8 mouse cellular contexts compared by ENCODE assay signal in the genomic region with DNA sequence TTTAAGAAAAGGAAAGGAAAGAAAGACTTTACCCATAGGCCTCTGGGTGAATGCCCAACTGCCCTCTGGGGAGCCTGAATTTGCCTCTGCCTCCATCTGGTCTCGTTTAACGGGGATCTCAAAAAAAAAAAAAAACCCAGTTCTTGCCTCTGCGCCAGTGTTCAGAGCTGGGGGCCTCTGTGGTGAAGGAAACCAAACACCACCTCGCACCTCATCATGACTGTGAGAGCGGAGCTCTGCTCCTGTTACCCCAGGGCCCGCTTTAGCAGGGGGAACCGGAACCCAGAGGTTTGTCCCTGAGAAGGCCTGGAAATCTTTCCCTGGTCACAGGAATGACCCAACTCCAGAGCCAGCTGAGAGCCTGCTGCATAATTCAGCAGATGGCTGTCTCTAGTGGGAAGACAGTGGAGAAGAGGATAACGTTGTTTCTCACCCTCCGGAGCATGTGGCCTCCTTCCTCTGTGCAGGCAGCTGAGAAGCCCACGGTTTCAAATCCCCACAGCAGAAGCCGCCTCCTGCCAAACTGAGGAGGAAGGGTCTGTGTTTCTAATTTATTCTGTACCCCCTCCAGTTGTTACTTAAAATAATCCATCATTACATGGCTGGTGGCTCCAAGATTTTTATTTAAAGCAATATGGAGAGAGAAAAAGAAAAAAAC. TPM values are rescaled to one million over a fixed set of nuclear protein-coding genes. Genes with fewer than 3 reads are reported as not detected.
DNase-seq lines count a peak whose midpoint lies in the region; ATAC-seq and TF ChIP-seq lines count a peak whose summit lies in the region.
"Had no signal": no experiment of that assay in that cellular context is flagged by ENCODE, and none has a peak within 500 bp of the region (broad histone marks: within the 10 kb centered on the region; RNA-seq: fewer than 3 reads in every experiment).

No protein-coding gene starts in this region.

- H3K9ac ChIP-seq in lung, embryonic 14.5 days, result no peak overlapping the region
- H3K9ac ChIP-seq in embryonic facial prominence, embryonic 11.5 days (replicated peaks; ENCODE audit: low read length), result no peak overlapping the region
- H3K9ac ChIP-seq: liver, embryonic 13.5 days had no signal

- DNase-seq in lung, embryonic 14.5 days, result peak; percentile 31
- no peak for DNase-seq in lung, postnatal 25 days (ENCODE audit: low spot score)
- peak; percentile 68 for DNase-seq in embryonic facial prominence, embryonic 11.5 days (ENCODE audit: low spot score)
- DNase-seq in left cerebral cortex, postnatal 36 days (ENCODE audit: low spot score in 2 of 2), result peak; percentile 40 to 57
- DNase-seq in right cerebral cortex, postnatal 36 days (ENCODE audit: low spot score in 2 of 2), result peak; percentile 36 to 60
- no peak for DNase-seq in ovary, postnatal 10 days (ENCODE audit: low spot score)
- DNase-seq in Muller cell, postnatal 12 days (ENCODE audit: inconsistent ontology term), result no peak
- DNase-seq: liver, embryonic 13.5 days had no signal

- intact Hi-C loops in left cerebral cortex, postnatal 36 days (cut with DNase I), result no loop called here

- H3K27me3 ChIP-seq in lung, embryonic 14.5 days (ENCODE audit: insufficient read depth, low read length), result no peaks in the 10 kb centered on the region
- H3K27me3 ChIP-seq in embryonic facial prominence, embryonic 11.5 days (ENCODE audit: control insufficient read depth, insufficient read depth, low read length), result no peaks in the 10 kb centered on the region
- H3K27me3 ChIP-seq: liver, embryonic 13.5 days had no signal

- H3K4me3 ChIP-seq in lung, embryonic 14.5 days (ENCODE audit: low read depth, low read length), result no peak overlapping the region
- H3K4me3 ChIP-seq in embryonic facial prominence, embryonic 11.5 days (ENCODE audit: low read depth, low read length), result no peak overlapping the region
- H3K4me3 ChIP-seq: liver, embryonic 13.5 days had no signal

- H3K36me3 ChIP-seq in lung, embryonic 14.5 days (ENCODE audit: insufficient read depth), result no peaks in the 10 kb centered on the region
- no peaks in the 10 kb centered on the region for H3K36me3 ChIP-seq in embryonic facial prominence, embryonic 11.5 days (replicated peaks; ENCODE audit: control insufficient read depth, insufficient read depth, low read depth, low read length)
- H3K36me3 ChIP-seq: liver, embryonic 13.5 days had no signal

- no peaks in the 10 kb centered on the region for H3K4me1 ChIP-seq in lung, embryonic 14.5 days (ENCODE audit: insufficient read depth)
- H3K4me1 ChIP-seq in embryonic facial prominence, embryonic 11.5 days (ENCODE audit: control insufficient read depth, insufficient read depth, low read length), result no peaks in the 10 kb centered on the region
- H3K4me1 ChIP-seq: liver, embryonic 13.5 days had no signal

- 39% methylated on average over 11 of the region's 11 CpGs for whole genome bisulfite sequencing in lung, embryonic 14.5 days
- 32% methylated on average over 11 of the region's 11 CpGs for WGBS in embryonic facial prominence, embryonic 11.5 days

- H3K27ac ChIP-seq in lung, embryonic 14.5 days (ENCODE audit: low read depth), result no peak overlapping the region
- H3K27ac ChIP-seq in embryonic facial prominence, embryonic 11.5 days (replicated peaks; ENCODE audit: low read depth, low read length), result peak overlapping the region; percentile 5
- H3K27ac ChIP-seq: liver, embryonic 13.5 days had no signal

- no peak overlapping the region for H3K4me2 ChIP-seq in lung, embryonic 14.5 days
- no peak overlapping the region for H3K4me2 ChIP-seq in embryonic facial prominence, embryonic 11.5 days (ENCODE audit: low read depth, low read length)
- H3K4me2 ChIP-seq: liver, embryonic 13.5 days had no signal

- no peak for TF ChIP-seq CTCF in lung, embryonic 14.5 days (IDR thresholded peaks at IDR 0.05; ENCODE audit: low read depth)

- H3K9me3 ChIP-seq in lung, embryonic 14.5 days (ENCODE audit: low read depth, low read length), result no peaks in the 10 kb centered on the region
- no peaks in the 10 kb centered on the region for H3K9me3 ChIP-seq in embryonic facial prominence, embryonic 11.5 days (replicated peaks; ENCODE audit: control insufficient read depth, low read length)
- H3K9me3 ChIP-seq: liver, embryonic 13.5 days had no signal

- peak; percentile 47; the same call in 1 of the 2 replicates for ATAC-seq in lung, embryonic 14.5 days (ENCODE audit: insufficient read depth)
- peak; percentile 81 for ATAC-seq in embryonic facial prominence, embryonic 11.5 days (replicated peaks; ENCODE audit: insufficient number of reproducible peaks, low FRiP score, low TSS enrichment, low read depth)

RNA-seq across cellular contexts. Expression of a gene that starts 7.8 kb away (rescaled TPM):
- 18.6 and 19.7 TPM in 2 replicates for polyA plus RNA-seq in lung, embryonic 14.5 days (2014; fragmentation: Nextera tagmentation; extraction: Ambion mirVana)
- 57.0 and 59.2 TPM in 2 replicates for polyA plus RNA-seq in embryonic facial prominence, embryonic 11.5 days (2014; fragmentation: Nextera tagmentation; extraction: Ambion mirVana)
- total RNA-seq in left cerebral cortex, postnatal 36 days (2021), result 10 to 100 TPM; 57.4 to 68.4 TPM

Comparison
In these comparisons a context has a peak if more than half of its experiments do, and no peak if none do; other contexts are left out.
1. DNase-seq: peak in lung, embryonic 14.5 days (single experiment), embryonic facial prominence, embryonic 11.5 days (single experiment), left cerebral cortex, postnatal 36 days (2 of 2) and right cerebral cortex, postnatal 36 days (2 of 2); none in lung, postnatal 25 days (single experiment), ovary, postnatal 10 days (single experiment) and Muller cell, postnatal 12 days (single experiment).